Mouse (Mus musculus) adrenal gland, postnatal 10 days (tissue): ENCODE data around the gene 1300017J02Rik. TPM values are rescaled to one million over a fixed set of nuclear protein-coding genes. Genes with fewer than 3 reads are reported as not detected.

ENCODE experiments used
- DNase-seq: peaks from one replicate; pipeline ENCODE4 v3.0.0; 2021; ENCODE audit warnings: mixed read lengths
- total RNA-seq, 2 experiments: library from RNA; stranded (reverse); gene quantifications; 2 replicates each; pipeline ENCODE4 v1.2.3; 2021

The 1300017J02Rik gene
- total RNA-seq, 2 experiments from 2014 or later, result 22.6 to 51.8 TPM

- no peak for DNase-seq
These were observed 91.3 kb downstream of the 1300017J02Rik start for GRCm38 (mm10) chr9:103213631-103214030.

DNA sequence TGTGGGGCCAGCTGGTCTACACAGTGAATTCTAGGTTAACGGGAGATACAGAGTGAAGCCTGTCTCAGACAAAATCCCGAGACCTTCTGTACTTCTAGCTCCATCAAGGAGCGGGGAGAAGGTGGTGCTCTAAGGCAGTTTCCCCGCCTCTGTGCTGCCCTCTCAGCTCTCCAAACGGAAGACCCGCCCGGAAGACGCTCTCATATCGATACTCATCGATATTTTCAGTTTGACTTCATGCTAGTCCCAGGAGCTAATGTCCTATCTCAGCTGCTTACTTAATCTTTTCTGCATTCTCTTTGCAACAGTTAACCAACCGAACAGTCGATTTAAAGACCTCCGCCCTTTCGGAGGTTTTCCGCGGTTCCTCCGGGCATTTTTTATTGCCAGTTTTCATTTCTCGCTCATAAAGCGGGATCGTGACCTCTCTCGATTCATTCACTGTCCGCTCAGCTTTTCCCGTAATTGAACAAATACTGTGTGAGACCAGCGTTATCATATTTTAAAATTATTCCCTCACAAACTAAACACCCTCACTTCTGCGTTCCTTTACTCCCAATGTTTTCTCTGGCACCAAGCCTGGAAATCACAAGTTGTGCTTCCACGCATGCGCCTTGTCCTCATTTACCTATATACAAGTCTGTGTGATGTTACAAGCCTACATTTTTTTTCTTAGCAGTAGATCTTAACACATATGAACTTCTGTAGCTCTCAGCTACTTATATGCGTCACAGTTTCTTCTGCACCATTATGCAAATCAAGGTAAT is 92.0 kb downstream of the 1300017J02Rik start:
- DNase-seq, result no peak

DNA sequence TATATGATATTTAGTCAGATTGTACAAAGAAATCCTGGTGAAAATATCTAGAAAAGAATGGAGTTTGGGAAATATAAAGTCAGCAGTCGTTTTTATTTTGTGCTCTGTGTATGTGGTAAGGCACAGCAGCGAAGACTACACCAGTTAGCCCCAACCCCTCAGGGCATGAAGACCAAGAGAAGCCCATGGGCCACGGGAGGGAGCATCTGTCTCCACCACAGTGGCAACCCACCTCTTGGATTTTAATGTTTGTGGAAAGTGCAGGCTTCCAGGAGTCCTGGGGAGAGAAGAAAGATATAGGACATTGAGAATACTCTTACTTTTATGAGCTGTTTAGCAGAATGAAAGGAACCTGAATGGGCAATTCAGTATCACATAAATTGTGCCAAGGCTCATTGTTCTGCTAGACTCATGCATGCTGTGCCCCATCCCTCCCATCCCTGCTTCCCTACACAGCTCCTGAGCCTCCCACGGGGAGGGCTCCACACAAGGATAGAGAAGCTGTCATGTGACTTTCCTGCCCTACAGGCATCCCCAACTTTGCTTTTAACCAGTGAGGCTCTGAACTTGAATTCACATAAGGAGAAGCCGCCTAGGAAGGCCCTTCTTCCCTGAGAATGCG is 96.0 kb downstream of the 1300017J02Rik start:
- DNase-seq, result no peak

DNA sequence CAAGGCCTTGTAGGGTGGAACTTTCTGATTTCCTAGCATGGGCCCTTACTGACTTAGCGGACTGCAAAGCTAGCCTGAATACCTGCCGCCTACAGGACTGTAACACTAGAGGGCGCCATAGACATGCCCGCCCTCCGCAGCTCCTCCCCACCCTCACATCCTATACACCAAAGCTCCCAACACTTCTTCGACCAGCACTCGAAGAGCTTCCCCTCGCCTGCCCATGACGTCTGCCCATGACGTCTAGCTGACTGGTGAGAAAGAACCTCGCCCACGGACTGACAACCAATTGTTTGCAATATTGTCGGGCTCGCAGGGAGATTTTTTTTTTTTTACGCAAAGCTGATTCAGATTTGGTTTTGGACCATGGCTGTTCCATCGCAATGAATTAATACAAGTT is 97.0 kb downstream of the 1300017J02Rik start:
- peak; percentile 73 for DNase-seq

DNA sequence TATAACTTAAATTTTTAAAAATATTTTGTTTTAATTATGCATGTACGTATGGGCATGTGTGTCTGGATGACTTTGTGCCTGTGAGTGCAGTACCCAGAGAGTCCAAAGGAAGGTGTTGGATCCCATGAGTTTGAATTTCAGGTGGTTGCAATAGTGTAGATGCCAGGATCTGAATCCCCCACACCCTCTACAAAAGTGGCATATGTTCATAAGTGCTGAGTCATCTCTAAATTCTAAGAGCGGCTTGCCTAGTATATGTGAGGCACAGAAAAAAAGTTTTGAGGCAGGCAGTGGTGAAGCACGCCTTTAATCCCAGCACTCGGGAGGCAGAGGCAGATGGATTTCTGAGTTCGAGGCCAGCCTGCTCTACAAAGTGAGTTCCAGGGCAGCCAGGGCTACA is 99.1 kb downstream of the 1300017J02Rik start:
- no peak for DNase-seq

- peak; percentile 96 for DNase-seq
These were observed 103.2 kb downstream of the 1300017J02Rik start, which contains the start of gene Srprb for GRCm38 (mm10) chr9:103201561-103202260. Gene Srprb, minus strand, starts transcription at chr9:103202137.

Other genes starting within 250 kb of the 1300017J02Rik start
- gene Rab6b, start 193.3 kb downstream of the 1300017J02Rik start, total RNA-seq, result 10 to 100 TPM in 1 of 2 experiments, 1 to 10 TPM in 1; 7.0 to 14.7 TPM
- 10 to 100 TPM; 21.9 to 26.8 TPM for gene Srprb, start 102.9 kb downstream of the 1300017J02Rik start, total RNA-seq
- gene Gm20425, start 74.8 kb downstream of the 1300017J02Rik start, total RNA-seq, result 10 to 100 TPM; 13.9 to 18.0 TPM
- gene Trf, start 74.6 kb downstream of the 1300017J02Rik start, total RNA-seq, result 1,000 to 10,000 TPM; 3,036 to 6,940 TPM
- gene Topbp1, start 133 bp upstream of the 1300017J02Rik start, total RNA-seq, result 10 to 100 TPM; 34.2 to 46.8 TPM
- gene Cdv3, start 60.8 kb upstream of the 1300017J02Rik start, total RNA-seq, result 100 to 1,000 TPM; 148 to 171 TPM
- under 1 TPM; 0.55 to 0.60 TPM for gene Bfsp2, start 175.3 kb upstream of the 1300017J02Rik start, total RNA-seq